Mouse (Mus musculus): ENCODE data around the gene Gm9508. TPM values are rescaled to one million over a fixed set of nuclear protein-coding genes. Genes with fewer than 3 reads are reported as not detected.
"Not testable (repeated sequence)": the region's sequence is repeated elsewhere in the genome, so short reads cannot be mapped to it uniquely, and the experiment has no call there.

Gm9508 gene
- polyA plus RNA-seq, 1 experiment from 2014 or later, result not detected

DNA sequence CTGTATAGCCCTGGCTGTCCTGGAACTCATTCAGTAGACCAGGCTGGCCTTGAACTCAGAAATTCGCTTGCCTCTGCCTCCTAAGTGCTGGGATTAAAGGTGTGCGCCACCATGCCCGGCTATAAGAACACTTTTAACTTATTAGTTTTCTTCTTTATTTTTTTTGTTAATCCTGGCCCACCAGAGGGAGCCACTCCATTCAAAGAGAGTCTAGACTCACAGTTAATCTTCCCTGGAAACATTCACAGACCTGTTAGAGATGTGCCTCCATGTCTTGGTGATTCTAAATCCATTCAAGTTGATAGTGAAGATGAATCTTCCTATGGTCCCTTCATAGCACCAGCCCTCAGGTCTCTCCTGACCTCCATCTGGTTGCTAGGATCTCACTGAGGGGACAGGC is 12.8 kb upstream of the Gm9508 start:
- H3K36me3 ChIP-seq, result no peaks in the 10 kb centered on the region
- 79% methylated on average over 3 of the region's 3 CpGs for WGBS
- no peak overlapping the region for H3K27ac ChIP-seq
- no peak overlapping the region for H3K4me2 ChIP-seq
- no peaks in the 10 kb centered on the region for H3K27me3 ChIP-seq (replicated peaks)
- H3K9me3 ChIP-seq, result no peaks in the 10 kb centered on the region; the same call in 1 of the 2 replicates
- no peak for ATAC-seq (ENCODE audit: insufficient read depth, low FRiP score, low read depth)
- no peaks in the 10 kb centered on the region for H3K4me1 ChIP-seq
- H3K4me3 ChIP-seq (replicated peaks), result no peak overlapping the region
- H3K9ac ChIP-seq, result no peak overlapping the region

- H3K27ac ChIP-seq, result no peak within 1 kb of the TSS
- no peaks in the 10 kb centered on the region for H3K4me1 ChIP-seq
- ATAC-seq (ENCODE audit: insufficient read depth, low FRiP score, low read depth), result no peak
- no peaks in the 10 kb centered on the region; the same call in 1 of the 2 replicates for H3K9me3 ChIP-seq
- no peak within 1 kb of the TSS for H3K9ac ChIP-seq
- no peaks in the 10 kb centered on the region for H3K27me3 ChIP-seq (replicated peaks)
- no peak within 1 kb of the TSS for H3K4me3 ChIP-seq (replicated peaks)
- H3K4me2 ChIP-seq, result no peak within 1 kb of the TSS
- WGBS, result 96% methylated on average over 1 of the region's 1 CpGs
- H3K36me3 ChIP-seq, result no peaks in the 10 kb centered on the region
Measured at GRCm38 (mm10) chr10:77706326-77706725, 9.3 kb upstream of the Gm9508 start, which contains the start of gene Gm10272. Gene Gm10272 (plus strand): TSS chr10:77706626.

DNA sequence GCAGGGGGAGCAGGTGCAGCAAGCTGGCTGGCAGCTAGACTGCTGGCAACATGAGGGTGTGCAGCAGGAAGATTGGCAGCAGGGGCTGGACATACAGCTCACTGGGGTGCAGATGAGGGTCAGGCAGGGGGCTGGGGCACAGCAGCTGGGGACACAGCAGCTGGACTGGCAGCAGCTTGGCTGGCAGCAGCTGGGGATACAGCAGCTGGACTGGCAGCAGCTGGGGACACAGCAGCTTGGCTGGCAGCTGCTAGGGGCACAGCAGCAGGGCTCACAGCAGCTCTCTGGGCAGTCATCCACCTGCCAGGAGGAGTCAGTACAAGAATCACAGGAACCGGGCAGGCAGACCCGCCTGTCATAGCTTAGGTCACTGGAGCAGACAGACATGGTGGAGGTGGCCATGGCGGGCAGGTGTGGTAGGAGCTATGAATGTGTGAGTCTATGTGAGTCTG is 6.7 kb downstream of the Gm9508 start, which contains the start of gene Gm19402:
Gene Gm19402 (minus strand): TSS at position 402 of the 452 bp plus-strand sequence.
- not testable (repeated sequence) for H3K4me3 ChIP-seq (replicated peaks); H3K9ac ChIP-seq; H3K9me3 ChIP-seq; H3K36me3 ChIP-seq; H3K4me1 ChIP-seq; H3K27ac ChIP-seq; ATAC-seq (ENCODE audit: insufficient read depth, low FRiP score, low read depth); H3K4me2 ChIP-seq
- WGBS, result 74% methylated on average over 3 of the region's 3 CpGs
- peaks cover 13% of the 10 kb centered on the region for H3K27me3 ChIP-seq (replicated peaks)

GRCm38 (mm10) chr10:77687021-77687420 is 10.0 kb downstream of the Gm9508 start:
- H3K4me1 ChIP-seq, result 0 out of 2 replicates have a peak, but pooled peaks cover 3% of the 10 kb centered on the region
- H3K9ac ChIP-seq, result no peak overlapping the region
- H3K9me3 ChIP-seq, result no peaks in the 10 kb centered on the region
- H3K4me2 ChIP-seq, result peak overlapping the region; percentile 33; the same call in 1 of the 2 replicates
- peaks cover 13% of the 10 kb centered on the region for H3K27me3 ChIP-seq (replicated peaks)
- ATAC-seq (ENCODE audit: insufficient read depth, low FRiP score, low read depth), result no peak
- H3K4me3 ChIP-seq (replicated peaks), result no peak overlapping the region
- no peaks in the 10 kb centered on the region for H3K36me3 ChIP-seq
- 15% methylated on average over 10 of the region's 10 CpGs for WGBS
- H3K27ac ChIP-seq, result peak overlapping the region; percentile 64; the same call in 1 of the 2 replicates

DNA sequence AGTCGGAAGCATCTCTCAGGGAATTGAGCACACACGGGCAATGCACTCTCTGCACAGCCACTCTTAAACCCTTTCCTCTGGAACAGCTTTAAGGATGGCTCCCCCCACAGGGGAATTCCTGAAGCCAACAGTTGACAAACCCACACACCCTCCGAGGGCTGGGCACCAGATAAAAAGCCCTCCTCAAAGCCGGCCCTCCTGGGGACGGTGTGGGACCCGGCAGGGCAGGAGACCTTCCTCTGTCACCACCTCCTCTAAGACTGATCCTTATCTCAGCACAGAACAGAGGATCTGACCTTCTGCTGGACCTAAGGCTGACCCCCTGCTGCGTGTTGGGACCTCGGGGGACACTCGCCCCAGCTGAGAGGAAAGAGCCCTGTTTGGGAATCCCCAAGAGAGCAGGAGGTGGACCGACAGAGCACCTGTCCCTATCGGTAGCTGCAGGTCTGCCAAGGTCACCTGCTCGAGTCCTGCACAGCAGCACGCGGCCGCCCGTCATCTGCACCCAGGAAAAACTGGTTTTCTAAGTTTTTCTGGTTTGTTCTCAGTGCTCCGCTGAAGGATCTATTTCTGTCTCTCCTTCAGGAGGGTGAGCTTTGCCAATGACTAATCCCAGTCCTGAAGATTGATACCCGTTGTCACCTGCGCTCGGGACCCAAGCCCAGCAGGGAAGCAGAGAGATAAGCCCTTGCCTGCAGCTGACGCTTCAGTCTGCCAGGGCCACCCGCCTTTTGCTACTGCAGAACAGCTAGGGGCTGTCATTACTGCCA is 11.0 kb downstream of the Gm9508 start, which contains the start of gene Tspear:
Gene Tspear (plus strand): TSS at position 675 of the 770 bp plus-strand sequence.
- H3K4me1 ChIP-seq, result 0 out of 2 replicates have a peak, but pooled peaks cover 3% of the 10 kb centered on the region
- ATAC-seq (ENCODE audit: insufficient read depth, low FRiP score, low read depth), result peak; percentile 69
- WGBS, result 7% methylated on average over 22 of the region's 22 CpGs
- H3K4me3 ChIP-seq (replicated peaks), result no peak within 1 kb of the TSS
- no peak within 1 kb of the TSS for H3K9ac ChIP-seq
- H3K27ac ChIP-seq, result peak within 1 kb of the TSS; percentile 64
- H3K9me3 ChIP-seq, result no peaks in the 10 kb centered on the region
- H3K27me3 ChIP-seq (replicated peaks), result peaks cover 13% of the 10 kb centered on the region
- no peaks in the 10 kb centered on the region for H3K36me3 ChIP-seq
- peak within 1 kb of the TSS; percentile 33 for H3K4me2 ChIP-seq

- H3K4me2 ChIP-seq, result no peak overlapping the region
- 35% methylated on average over 8 of the region's 8 CpGs for WGBS
- H3K9me3 ChIP-seq, result no peaks in the 10 kb centered on the region
- H3K36me3 ChIP-seq, result no peaks in the 10 kb centered on the region
- ATAC-seq (ENCODE audit: insufficient read depth, low FRiP score, low read depth), result no peak
- no peak overlapping the region for H3K27ac ChIP-seq
- peaks cover 13% of the 10 kb centered on the region for H3K27me3 ChIP-seq (replicated peaks)
- 0 out of 2 replicates have a peak, but pooled peaks cover 3% of the 10 kb centered on the region for H3K4me1 ChIP-seq
- no peak overlapping the region for H3K9ac ChIP-seq
- H3K4me3 ChIP-seq (replicated peaks), result no peak overlapping the region
Measured at GRCm38 (mm10) chr10:77684181-77684580, 12.9 kb downstream of the Gm9508 start.

- H3K36me3 ChIP-seq, result no peaks in the 10 kb centered on the region
- H3K4me1 ChIP-seq, result peaks cover 6% of the 10 kb centered on the region
- no peaks in the 10 kb centered on the region for H3K9me3 ChIP-seq
- no peak for ATAC-seq (ENCODE audit: insufficient read depth, low FRiP score, low read depth)
- peaks cover 22% of the 10 kb centered on the region for H3K27me3 ChIP-seq (replicated peaks)
- 77% methylated on average over 7 of the region's 7 CpGs for WGBS
- H3K27ac ChIP-seq, result no peak overlapping the region
- H3K9ac ChIP-seq, result no peak overlapping the region
- H3K4me3 ChIP-seq (replicated peaks), result no peak overlapping the region
- H3K4me2 ChIP-seq, result no peak overlapping the region
Measured at GRCm38 (mm10) chr10:77682994-77683393, 14.0 kb downstream of the Gm9508 start.

DNA sequence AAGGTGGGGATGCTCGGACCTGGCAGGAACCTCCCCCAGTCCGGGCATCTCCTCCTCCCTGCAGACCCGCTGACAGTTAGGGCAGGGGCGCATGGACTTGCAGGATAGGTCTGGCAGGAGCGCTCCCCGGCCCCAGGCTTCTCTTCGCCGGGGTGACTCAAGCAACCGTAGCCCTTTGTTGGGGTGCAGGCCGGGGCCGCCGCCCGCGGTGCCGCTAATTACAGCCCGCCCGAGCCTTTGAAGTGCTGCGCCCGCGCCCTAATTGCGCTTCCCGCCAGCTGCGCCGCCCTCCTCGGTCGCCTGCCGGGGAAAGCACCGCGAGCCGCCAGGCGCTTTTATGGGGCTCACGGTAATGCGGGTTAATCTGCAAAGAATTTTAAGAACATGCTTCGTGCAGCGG is 19.5 kb downstream of the Gm9508 start:
- H3K9ac ChIP-seq, result no peak overlapping the region
- no peaks in the 10 kb centered on the region for H3K36me3 ChIP-seq
- H3K27ac ChIP-seq, result no peak overlapping the region
- H3K4me3 ChIP-seq (replicated peaks), result peak overlapping the region; percentile 32
- H3K4me2 ChIP-seq, result peak overlapping the region; percentile 58
- no peak for ATAC-seq (ENCODE audit: insufficient read depth, low FRiP score, low read depth)
- H3K27me3 ChIP-seq (replicated peaks), result peaks cover 26% of the 10 kb centered on the region
- H3K4me1 ChIP-seq, result peaks cover 10% of the 10 kb centered on the region
- H3K9me3 ChIP-seq, result no peaks in the 10 kb centered on the region
- WGBS, result under 1% methylated on average over 35 of the region's 35 CpGs

- Histone ChIP-seq H3K4me2 (no peak overlapping the region), H3K27me3 (replicated peaks) (peaks cover 22% of the 10 kb centered on the region), H3K4me3 (replicated peaks) (no peak overlapping the region), H3K9ac (no peak overlapping the region), H3K27ac (no peak overlapping the region), H3K4me1 (peaks cover 10% of the 10 kb centered on the region), H3K36me3 (no peaks in the 10 kb centered on the region), H3K9me3 (no peaks in the 10 kb centered on the region)
- WGBS, result 56% methylated on average over 13 of the region's 13 CpGs
- no peak for ATAC-seq (ENCODE audit: insufficient read depth, low FRiP score, low read depth)
Measured at GRCm38 (mm10) chr10:77673765-77674164, 23.3 kb downstream of the Gm9508 start.

- no peaks in the 10 kb centered on the region for H3K36me3 ChIP-seq
- H3K4me3 ChIP-seq (replicated peaks), result no peak overlapping the region
- H3K27me3 ChIP-seq (replicated peaks), result peaks cover 2% of the 10 kb centered on the region; the same call in 1 of the 2 replicates
- no peak overlapping the region for H3K27ac ChIP-seq
- H3K9ac ChIP-seq, result no peak overlapping the region
- 33% methylated on average over 4 of the region's 4 CpGs for WGBS
- H3K4me2 ChIP-seq, result no peak overlapping the region
- H3K9me3 ChIP-seq, result no peaks in the 10 kb centered on the region
- ATAC-seq (ENCODE audit: insufficient read depth, low FRiP score, low read depth), result no peak
- H3K4me1 ChIP-seq, result no peaks in the 10 kb centered on the region
Measured at GRCm38 (mm10) chr10:77671519-77671918, 25.5 kb downstream of the Gm9508 start.

DNA sequence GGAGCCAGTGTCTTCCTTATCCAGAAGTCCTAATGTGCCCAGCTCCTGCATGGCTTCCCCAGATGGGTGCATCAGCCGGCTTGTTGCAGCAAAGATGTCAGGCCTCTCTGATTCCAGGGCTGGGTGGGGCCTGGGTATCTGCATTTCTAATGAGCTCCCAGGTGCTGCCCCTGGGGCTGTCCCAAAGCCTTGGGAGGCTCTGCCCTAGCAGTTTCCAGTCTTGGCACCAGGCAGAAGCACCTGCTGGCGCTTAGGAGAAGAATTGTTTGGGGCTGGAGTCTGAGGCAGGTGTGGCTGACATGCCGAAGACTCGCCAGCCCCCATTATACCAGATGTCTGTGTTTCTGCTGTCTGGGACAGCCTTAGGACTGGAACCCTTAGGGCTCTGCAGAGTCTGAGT is 26.3 kb downstream of the Gm9508 start:
- WGBS, result 79% methylated on average over 4 of the region's 4 CpGs
- no peak overlapping the region for H3K4me3 ChIP-seq (replicated peaks)
- no peak overlapping the region for H3K9ac ChIP-seq
- no peaks in the 10 kb centered on the region for H3K27me3 ChIP-seq (replicated peaks)
- H3K36me3 ChIP-seq, result no peaks in the 10 kb centered on the region
- no peak for ATAC-seq (ENCODE audit: insufficient read depth, low FRiP score, low read depth)
- H3K9me3 ChIP-seq, result no peaks in the 10 kb centered on the region
- H3K27ac ChIP-seq, result no peak overlapping the region
- H3K4me1 ChIP-seq, result no peaks in the 10 kb centered on the region
- no peak overlapping the region for H3K4me2 ChIP-seq

DNA sequence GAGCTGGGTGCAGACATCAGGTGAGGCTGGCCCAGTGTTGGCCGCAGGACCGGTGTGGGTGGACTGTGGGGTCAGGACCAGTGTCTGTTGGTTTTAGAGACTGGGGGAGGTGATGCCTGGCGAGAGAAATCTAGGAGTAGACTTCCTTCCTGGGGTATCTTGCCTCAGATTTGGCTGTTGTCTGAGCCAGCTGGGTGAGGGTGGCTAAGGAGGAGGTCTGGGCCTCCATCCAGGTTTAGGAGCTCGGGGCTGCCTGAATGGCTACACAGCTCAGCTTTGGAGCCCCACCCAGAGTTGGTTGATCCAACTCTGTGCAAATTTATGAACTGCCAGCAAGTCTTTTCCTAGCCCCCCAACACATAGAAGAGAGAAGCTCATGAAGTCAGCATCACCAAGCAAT is 29.6 kb downstream of the Gm9508 start:
- Histone ChIP-seq H3K36me3 (no peaks in the 10 kb centered on the region), H3K4me3 (replicated peaks) (no peak overlapping the region), H3K27ac (no peak overlapping the region), H3K4me1 (no peaks in the 10 kb centered on the region), H3K9me3 (no peaks in the 10 kb centered on the region), H3K9ac (no peak overlapping the region), H3K4me2 (no peak overlapping the region), H3K27me3 (replicated peaks) (no peaks in the 10 kb centered on the region)
- 77% methylated on average over 4 of the region's 4 CpGs for WGBS
- ATAC-seq (ENCODE audit: insufficient read depth, low FRiP score, low read depth), result no peak

Data from stomach, embryonic 15.5 days (tissue).